Mouse (Mus musculus) 3134 (cell line): ENCODE data around the gene Tbcb.
"Not testable (repeated sequence)": the region's sequence is repeated elsewhere in the genome, so short reads cannot be mapped to it uniquely, and the experiment has no call there.

Experiments
- DNase-seq: peaks from one replicate; pipeline ENCODE4 v3.0.0-alpha.2; 2011; ENCODE audit warnings: low spot score; ENCODE audit not compliant: insufficient read length; ENCODE audit errors: extremely low read depth

Tbcb gene

DNA sequence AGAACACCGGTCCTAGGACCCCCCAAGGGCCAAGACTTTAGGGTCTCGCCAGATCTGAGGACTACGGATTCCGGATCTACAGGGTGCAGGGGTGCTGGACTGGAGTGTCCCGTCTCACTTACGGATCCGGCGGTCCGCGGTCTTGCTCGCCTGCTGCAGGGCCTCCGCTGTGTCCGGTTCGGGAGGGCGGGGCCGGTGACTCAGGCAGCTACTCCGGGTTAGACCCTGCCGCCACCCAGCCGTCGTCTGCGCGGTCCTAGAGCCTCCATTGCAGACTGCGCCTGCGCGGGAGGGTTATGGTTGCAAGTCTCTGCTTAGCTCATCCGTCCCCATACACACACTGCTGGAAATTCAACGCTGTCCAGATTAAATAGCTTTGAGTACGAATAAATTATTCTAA lies 37.2 kb downstream of the Tbcb start:
- peak; percentile 96 for DNase-seq

DNA sequence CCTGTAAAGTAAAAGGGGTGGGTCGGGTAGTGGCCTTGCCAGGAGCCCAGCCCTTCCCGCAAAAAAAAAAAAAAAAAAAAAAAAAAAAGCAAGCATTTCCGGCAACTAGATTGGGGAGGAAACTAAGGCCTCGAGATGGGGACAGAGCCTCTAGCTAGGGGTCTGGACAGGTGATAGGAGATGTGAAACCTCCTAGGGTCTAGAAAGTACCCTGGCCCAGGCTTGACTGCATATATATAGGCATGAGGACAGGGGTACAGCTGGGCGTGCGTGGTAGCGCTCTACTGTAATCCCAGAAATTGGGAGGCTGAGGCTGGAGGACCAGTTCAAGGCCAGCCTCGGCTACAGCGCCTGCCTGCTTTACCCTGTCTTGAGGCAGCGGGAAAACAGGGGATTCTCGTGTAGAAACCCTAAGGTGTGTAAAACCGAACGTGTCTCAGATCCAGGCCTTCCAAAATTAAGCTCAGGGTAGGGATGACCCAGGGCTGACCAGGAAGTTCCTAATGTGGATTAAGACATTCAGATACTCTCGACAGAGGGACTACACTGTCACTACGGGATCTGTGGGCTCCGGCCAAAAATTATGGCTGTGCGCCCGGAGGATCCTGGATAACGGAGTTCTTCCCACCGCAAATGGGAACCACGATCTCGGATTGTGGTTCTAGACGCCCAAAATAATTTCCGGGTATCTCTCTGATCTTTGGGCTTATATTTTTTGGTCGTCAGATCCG lies 37.8 kb downstream of the Tbcb start:
- DNase-seq, result peak; percentile 37

DNA sequence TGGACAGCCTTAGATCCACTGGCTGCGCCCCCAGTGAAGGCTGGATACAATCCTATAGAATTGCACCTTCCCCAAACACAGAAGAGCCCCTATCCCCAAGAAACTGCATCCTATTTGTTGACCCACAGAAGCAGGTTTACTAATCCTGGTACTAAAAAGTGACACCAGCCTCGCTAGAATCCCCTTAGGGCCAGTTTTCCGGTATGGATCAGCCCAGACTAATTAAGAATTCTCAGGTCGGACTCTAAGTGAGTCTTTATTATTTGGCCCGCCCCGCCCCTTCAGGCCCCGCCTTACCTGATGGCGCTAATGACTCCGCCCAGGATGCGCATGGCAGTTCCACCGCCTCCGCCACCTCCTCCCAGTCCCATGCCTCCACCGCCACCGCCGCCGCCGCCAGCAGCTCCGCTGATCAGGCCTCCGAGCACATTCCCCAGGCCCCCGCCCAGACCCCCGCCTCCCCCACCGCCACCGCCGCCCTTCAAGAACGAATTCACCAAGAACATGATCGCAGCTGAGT lies 38.4 kb downstream of the Tbcb start:
- peak; percentile 66 for DNase-seq

DNA sequence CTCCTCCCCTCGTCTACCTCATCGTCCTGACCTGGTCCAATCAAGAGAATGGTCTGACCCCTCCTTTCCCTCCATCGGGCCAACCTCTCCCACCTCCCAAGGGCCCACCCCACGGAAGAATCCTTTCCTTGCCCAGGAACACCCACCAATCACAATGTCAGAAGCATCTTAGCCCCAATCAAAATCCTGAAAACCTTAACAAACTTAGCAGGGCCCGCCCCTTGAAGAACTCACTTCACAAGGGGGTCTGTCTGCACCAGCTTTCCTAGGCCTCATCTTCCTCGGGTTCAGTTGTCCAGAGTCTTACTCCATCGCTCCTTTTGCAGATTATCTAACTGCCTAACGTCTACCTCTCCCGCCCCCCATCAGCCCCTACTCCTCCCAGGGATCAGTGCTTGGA lies 39.1 kb downstream of the Tbcb start:
- no peak for DNase-seq

GRCm38 (mm10) chr7:30192088-30192487 lies 40.0 kb downstream of the Tbcb start:
- no peak for DNase-seq

DNA sequence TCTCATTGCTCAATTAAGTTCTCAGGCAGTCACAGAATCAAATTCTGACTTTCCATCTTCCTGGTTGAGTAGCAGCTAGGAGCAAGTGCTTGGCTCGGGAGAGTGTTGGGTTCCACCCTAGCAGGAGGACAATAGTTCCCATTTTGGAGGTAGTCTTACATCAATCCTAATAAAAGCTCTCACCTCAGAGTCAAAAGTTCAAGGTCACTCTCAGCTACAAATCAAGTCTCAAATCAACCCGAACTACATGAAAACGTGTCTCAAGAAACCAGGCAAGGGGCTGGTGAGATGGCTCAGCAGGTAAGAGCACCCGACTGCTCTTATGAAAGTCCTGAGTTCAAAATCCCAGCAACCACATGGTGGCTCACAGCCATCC lies 43.0 kb downstream of the Tbcb start:
- no peak for DNase-seq

- DNase-seq, result no peak
Observed at GRCm38 (mm10) chr7:30188344-30189115, 43.5 kb downstream of the Tbcb start.

GRCm38 (mm10) chr7:30184641-30185348 lies 47.3 kb downstream of the Tbcb start:
- no peak for DNase-seq

- peak; percentile 83 for DNase-seq
Observed at GRCm38 (mm10) chr7:30183879-30184289, 48.2 kb downstream of the Tbcb start, which contains the start of gene Cox7a1. Gene Cox7a1, plus strand, starts transcription at chr7:30184144.

- not testable (repeated sequence) for DNase-seq
Observed at GRCm38 (mm10) chr7:30183189-30183588, 48.9 kb downstream of the Tbcb start.

DNA sequence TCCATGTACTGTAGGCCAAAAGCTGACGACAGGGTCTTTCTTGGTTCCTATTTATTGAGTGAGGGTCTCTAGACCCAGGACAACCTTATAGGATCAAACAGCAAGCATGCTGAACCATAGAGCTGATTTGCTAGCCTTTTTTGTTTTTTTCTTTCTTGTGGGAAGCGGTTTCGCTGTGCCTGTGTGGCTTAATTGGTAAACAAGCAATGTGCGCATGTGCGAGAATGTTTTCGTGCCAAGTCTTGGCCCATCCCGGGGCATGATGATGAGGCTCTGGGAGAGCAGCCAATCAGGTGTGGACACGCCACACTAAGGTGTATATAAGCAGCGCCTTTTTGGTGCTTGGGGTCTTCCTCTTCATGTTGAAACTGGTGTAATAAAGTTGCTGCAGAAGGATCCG lies 50.1 kb downstream of the Tbcb start:
- not testable (repeated sequence) for DNase-seq

GRCm38 (mm10) chr7:30181308-30181707 lies 50.8 kb downstream of the Tbcb start:
- no peak for DNase-seq

DNA sequence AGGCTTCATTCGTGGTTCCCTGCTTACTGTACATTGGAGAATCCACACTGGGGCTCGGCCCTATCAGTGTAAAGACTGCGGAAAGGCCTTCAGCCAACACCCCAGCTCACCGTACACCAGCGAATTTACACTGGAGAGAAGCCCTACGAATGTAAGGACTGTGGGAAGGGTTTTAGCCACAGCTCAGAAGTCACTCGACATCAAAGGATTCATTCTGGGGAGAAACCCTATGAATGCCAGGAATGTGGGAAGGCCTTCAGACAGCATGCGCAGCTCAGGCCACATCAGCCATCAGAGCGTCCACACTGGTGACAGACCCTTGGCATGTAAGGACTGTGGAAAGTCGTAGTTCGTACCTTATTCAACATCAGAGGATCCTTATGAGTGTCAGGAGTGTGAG lies 53.8 kb downstream of the Tbcb start:
- DNase-seq, result no peak

DNA sequence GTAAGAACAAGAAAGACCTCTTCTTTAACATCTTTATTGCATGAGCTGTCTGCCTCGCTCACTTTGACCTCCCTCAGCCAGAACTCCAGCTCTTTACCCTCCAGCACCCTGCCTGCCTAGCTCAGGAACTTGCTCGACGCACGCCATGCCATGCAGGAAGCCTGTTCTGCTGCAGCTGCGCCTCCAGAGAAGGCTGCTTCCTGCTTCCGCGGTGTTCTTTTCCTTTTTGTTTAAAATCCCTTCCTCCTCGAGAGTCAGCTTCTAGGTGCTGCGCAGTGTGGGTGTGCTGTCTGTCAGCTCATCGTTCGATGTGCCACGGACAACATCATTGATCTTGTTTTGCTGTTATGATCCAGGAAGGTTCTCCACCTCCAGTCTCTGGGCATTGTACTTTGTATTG lies 55.6 kb downstream of the Tbcb start:
- DNase-seq, result no peak
